Mouse (Mus musculus): Measurements from ENCODE around the gene Osbpl9. TPM values are rescaled to one million over a fixed set of nuclear protein-coding genes. Genes with fewer than 3 reads are reported as not detected.

The Osbpl9 gene
- total and polyA plus RNA-seq, 3 experiments, result 55.5 to 73.5 (median 59.2) TPM

GRCm38 (mm10) chr4:109105254-109105653, 96.8 kb downstream of the Osbpl9 start:
- peak overlapping the region; percentile 43; the same call in 1 of the 2 replicates for H3K9ac ChIP-seq (ENCODE audit: insufficient read depth, low read depth)
- peak; percentile 85 for DNase-seq (ENCODE audit: extremely low read depth)
- peak overlapping the region; percentile 98 for H3K4me2 ChIP-seq (ENCODE audit: insufficient read depth, low read depth, poor library complexity, severe bottlenecking)
- TF ChIP-seq E2F4 (IDR thresholded peaks at IDR 0.05; ENCODE audit: insufficient replicate concordance, low read depth, low read length), result peak; percentile 62; the same call in 1 of the 2 replicates
- no peak for TF ChIP-seq HCFC1 (IDR thresholded peaks at IDR 0.05; ENCODE audit: low read depth, low read length)
- TF ChIP-seq CTCF (conservative IDR thresholded peaks at IDR 0.05 in 1 of 2, IDR thresholded peaks at IDR 0.05 in 1 of 2; ENCODE audit: low read depth in 2 of 2, low read length in 2 of 2), result no peak
- peak; percentile 59; the same call in 1 of the 2 replicates for TF ChIP-seq MXI1 (IDR thresholded peaks at IDR 0.05; ENCODE audit: low read depth, low read length)
- TF ChIP-seq MYC (IDR thresholded peaks at IDR 0.05; ENCODE audit: low read depth, low read length), result 0 out of 2 replicates have a peak, but pooled peaks have one; percentile 13
- TF ChIP-seq MAFK (IDR thresholded peaks at IDR 0.05; ENCODE audit: insufficient replicate concordance, low read length), result peak; percentile 74
- peak; percentile 100 for TF ChIP-seq JUND (conservative IDR thresholded peaks at IDR 0.05; ENCODE audit: low read depth, low read length)
- TF ChIP-seq ZC3H11A (IDR thresholded peaks at IDR 0.05; ENCODE audit: low read depth, low read length), result no peak
- TF ChIP-seq MEF2A (IDR thresholded peaks at IDR 0.05; ENCODE audit: borderline replicate concordance, low read depth, low read length), result peak; percentile 98
- TF ChIP-seq ETS1 (conservative IDR thresholded peaks at IDR 0.05; ENCODE audit: low read depth, low read length), result peak; percentile 97
- no peak for TF ChIP-seq ZMIZ1 (IDR thresholded peaks at IDR 0.05; ENCODE audit: low read depth, low read length)
- TF ChIP-seq EP300 (IDR thresholded peaks at IDR 0.05; ENCODE audit: low read length), result peak; percentile 100
- peak; percentile 99 for TF ChIP-seq IRF4 (IDR thresholded peaks at IDR 0.05; ENCODE audit: low read depth, low read length)
- peak; percentile 91 for TF ChIP-seq SIN3A (IDR thresholded peaks at IDR 0.05; ENCODE audit: low read length)
- TF ChIP-seq NELFE (IDR thresholded peaks at IDR 0.05; ENCODE audit: low read depth, low read length), result no peak
- TF ChIP-seq RCOR1 (conservative IDR thresholded peaks at IDR 0.05; ENCODE audit: low read depth, low read length), result peak; percentile 98
- TF ChIP-seq JUN (IDR thresholded peaks at IDR 0.05; ENCODE audit: insufficient read depth, low read depth, low read length), result peak; percentile 98
- TF ChIP-seq MAX (IDR thresholded peaks at IDR 0.05; ENCODE audit: low read length), result peak; percentile 54; the same call in 1 of the 2 replicates
- no peak; the same call in 1 of the 2 replicates for TF ChIP-seq RAD21 (IDR thresholded peaks at IDR 0.05; ENCODE audit: low read depth, low read length)
- peak; percentile 95 for TF ChIP-seq TCF12 (IDR thresholded peaks at IDR 0.05; ENCODE audit: low read depth, low read length)
- no peak for TF ChIP-seq POLR2AphosphoS2 (IDR thresholded peaks at IDR 0.05; ENCODE audit: low read depth, low read length)
- TF ChIP-seq ZNF384 (IDR thresholded peaks at IDR 0.05; ENCODE audit: low read depth, low read length), result peak; percentile 93
- TF ChIP-seq BHLHE40 (IDR thresholded peaks at IDR 0.05; ENCODE audit: low read depth, low read length), result peak; percentile 90
- TF ChIP-seq CHD2 (IDR thresholded peaks at IDR 0.05; ENCODE audit: low read length), result peak; percentile 85
- no peaks in the 10 kb centered on the region for H3K9me3 ChIP-seq (replicated peaks; ENCODE audit: low read length)
- H3K4me1 ChIP-seq (ENCODE audit: control insufficient read depth in 1 of 2, insufficient read depth in 2 of 2), result peaks cover 15 to 67% of the 10 kb centered on the region in 2 experiments
- H3K27ac ChIP-seq (ENCODE audit: insufficient read depth, low read depth), result peak overlapping the region; percentile 80
- dilution Hi-C loops (cut with MboI; ENCODE audit: extremely low pct_ligation_motif_present, extremely low pct_unique_long_range_greater_than_20kb, low sequenced_read_pairs) (no loop called here), in situ Hi-C loops (cut with MboI; ENCODE audit: low pct_ligation_motif_present, low pct_unique_long_range_greater_than_20kb, low sequenced_read_pairs) (no loop called here)
- H3K36me3 ChIP-seq (replicated peaks in 1 of 2; ENCODE audit: control insufficient read depth in 1 of 2, insufficient read depth in 1 of 2, low read length in 1 of 2), result peaks cover 6 to 18% of the 10 kb centered on the region in 2 experiments
- no peak overlapping the region for H3K4me3 ChIP-seq (replicated peaks in 1 of 3; ENCODE audit: low read depth in 2 of 3, low read length in 2 of 3, poor library complexity in 1 of 3)
- H3K79me2 ChIP-seq (replicated peaks; ENCODE audit: control insufficient read depth, extremely low read depth, insufficient read depth, poor library complexity, severe bottlenecking), result peaks cover 34% of the 10 kb centered on the region
- H3K27me3 ChIP-seq (replicated peaks), result no peaks in the 10 kb centered on the region

All from CH12.LX (cell line).